Mouse (Mus musculus) large intestine, adult 2 months (tissue): ENCODE data around the gene Tom1l2. TPM values are rescaled to one million over a fixed set of nuclear protein-coding genes. Genes with fewer than 3 reads are reported as not detected.

Source experiments
- DNase-seq: peaks from one replicate; pipeline ENCODE4 v3.0.0-alpha.2; 2012; ENCODE audit warnings: low read depth, low spot score
- WGBS: fragments of 180-500 bp; shearing (Covaris S2); methylation state at CpG from one replicate; pipeline ENCODE4 v1.1.7; 2018; 5-methylcytosine and 5-hydroxymethylcytosine counted together
- polyA plus RNA-seq: library from polyadenylated mRNA; depleted of rRNA; stranded (reverse); fragments of >200 nt; gene quantifications from 2 replicates; pipeline ENCODE4 v1.2.3, GENCODE M21; 2012

The Tom1l2 gene
- polyA plus RNA-seq, 1 experiment: 41.5 TPM

DNA sequence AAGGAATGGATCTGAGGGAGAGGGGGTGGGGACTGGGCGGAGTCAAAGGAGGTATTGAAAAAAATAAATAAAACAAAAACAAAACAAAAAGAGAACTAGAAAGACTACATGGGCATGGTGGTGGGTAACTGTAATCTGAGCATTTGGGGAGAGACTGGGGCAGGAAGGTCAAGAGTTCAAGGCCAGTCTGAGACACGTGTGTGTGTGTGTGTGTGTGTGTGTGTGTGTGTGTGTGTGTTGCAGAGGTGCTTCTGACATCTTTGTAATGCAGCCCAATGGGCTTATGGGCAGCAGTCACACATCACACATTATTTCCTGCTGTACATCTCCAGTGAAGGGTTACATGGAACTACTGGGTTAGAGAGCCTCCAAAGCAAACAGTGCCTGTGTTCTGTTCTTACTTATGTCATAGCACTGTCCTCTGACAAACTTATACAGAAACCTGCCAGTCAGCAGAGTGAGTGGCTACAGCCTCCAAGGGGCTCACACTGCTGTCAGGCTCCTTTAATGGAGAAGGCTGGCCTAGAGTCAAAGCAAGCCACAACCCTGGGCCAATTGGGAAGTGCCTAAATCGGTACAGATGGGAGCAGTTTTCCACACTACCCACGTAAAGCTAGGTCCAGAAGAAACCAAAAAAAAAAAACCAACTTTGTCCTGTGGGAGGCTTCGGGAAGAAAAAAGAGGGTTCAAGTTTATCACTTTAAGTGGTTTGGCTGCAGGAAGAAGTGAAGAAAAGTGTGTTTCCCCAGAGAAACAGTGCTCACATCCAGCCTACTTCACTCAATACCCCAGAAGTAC, 104.8 kb downstream of the Tom1l2 start:
- DNase-seq: no peak

DNA sequence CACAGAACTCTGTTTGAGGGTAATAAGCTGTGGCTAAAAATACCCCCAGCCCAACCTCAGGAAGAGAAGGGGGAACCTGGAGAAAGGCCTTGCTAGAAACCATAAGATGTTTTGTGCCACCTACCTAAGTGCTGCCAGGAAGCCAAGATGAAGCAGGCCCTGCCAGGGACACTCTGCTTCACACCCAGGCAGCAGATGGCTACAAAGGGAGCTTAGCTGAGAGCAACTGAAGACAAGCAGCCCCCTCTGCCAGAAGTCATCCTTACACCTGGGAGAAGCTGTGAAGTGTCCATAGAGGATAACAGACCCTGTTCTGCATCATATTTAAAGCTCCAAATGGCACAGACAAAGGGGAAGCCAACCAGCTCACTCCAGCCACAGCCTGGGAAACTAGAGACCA, 106.6 kb downstream of the Tom1l2 start:
- DNase-seq: no peak

More for the DNA sequence above, 104.8 kb downstream of the Tom1l2 start:
- WGBS: 60% methylated on average over 5 of the region's 5 CpGs

DNA sequence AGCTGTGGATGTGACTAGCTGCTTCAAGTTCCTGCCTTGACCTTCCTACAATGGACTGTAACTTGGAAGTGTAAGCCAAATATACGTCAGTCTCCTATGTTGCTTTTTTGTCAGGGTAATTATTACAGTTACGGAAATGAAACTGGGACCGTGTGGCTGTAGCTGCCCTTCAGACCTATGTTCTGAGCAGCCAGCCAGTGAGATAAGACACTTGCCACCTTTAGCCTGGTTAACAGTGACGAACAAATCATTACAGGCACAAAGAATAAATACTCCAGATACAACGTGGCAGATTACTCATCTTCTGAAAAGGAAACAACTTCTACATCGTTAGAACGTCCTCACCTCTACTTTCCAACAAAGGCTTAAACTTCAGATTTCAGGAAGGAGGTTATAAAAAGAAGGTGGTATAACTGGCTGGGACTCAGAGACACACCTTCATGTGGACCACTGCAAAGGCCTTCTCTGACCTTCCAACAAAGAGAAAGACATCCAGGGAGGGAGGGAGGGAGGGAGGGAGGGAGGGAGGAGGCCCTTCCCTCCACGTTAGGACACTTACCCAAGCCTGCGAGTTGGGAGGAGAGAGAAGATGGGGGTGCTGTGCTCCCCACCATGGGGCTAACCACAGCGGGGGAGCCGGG, 108.1 kb downstream of the Tom1l2 start:
- no peak for DNase-seq
- 51% methylated on average over 11 of the region's 11 CpGs for WGBS

GRCm38 (mm10) chr11:60240509-60240908, 112.2 kb downstream of the Tom1l2 start:
- WGBS: 85% methylated on average over 4 of the region's 4 CpGs
- DNase-seq: no peak

DNA sequence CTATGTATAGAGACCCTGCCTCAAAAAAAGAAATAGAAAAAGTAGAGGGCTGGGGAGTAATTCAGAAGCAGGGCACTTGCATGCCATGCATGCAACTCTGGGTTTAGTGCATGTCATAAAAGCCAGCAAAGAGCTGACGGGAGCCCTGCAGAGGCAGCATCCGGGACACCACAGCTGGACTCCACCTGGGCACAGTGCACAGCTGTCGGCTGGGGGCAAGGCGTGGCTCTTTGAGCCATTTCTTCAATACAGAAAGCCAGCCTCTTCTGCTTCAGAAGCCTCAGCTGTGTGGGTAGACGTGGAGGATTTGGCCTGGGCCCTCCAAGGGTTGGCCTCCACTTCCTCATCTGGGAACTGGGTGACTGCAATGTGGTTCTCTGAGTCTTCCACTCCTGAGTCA, 117.4 kb downstream of the Tom1l2 start:
- WGBS: 46% methylated on average over 5 of the region's 5 CpGs
- no peak for DNase-seq

DNA sequence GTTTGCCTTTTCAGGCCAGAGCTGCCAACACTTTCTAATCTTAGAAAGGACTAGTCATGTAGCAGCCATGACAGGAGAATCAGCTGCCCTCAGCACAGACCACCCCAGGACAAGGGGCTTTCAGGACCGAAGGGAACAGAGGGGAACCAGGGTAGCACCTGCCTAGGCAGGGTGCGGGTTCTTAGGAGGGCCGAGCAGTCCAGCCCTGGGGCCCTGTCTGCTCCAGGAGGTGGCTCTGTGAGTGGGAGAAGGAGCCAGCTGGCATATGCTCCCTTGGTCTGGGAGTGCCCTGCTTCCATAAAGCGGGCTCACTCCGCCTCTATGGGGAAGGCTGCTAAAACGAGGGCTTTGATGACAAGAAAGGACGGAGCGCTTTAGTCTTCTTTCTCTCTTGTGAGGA, 119.5 kb downstream of the Tom1l2 start:
- no peak for DNase-seq
- 51% methylated on average over 8 of the region's 8 CpGs for WGBS

- DNase-seq: no peak
- WGBS: 89% methylated on average over 14 of the region's 14 CpGs
Observed at GRCm38 (mm10) chr11:60232441-60233058, 120.2 kb downstream of the Tom1l2 start.

DNA sequence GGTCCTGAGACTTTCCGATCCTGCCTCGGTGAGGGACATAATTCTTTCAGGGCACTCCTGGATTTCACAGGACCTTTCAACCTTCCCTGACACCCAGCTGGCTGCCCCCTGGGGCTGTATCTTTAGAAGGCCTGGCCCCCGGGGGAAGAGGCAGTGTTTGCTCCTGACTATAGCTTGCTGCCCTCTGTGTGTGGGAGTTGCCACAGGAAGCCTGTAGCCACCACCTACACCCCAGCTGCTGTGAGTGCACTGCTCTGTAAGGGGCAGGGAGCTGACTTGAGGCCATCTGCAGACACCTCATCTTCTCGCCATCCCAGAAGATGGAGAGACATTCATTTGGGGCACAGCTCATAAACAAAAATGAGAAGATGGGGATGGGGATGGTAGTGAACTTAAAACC, 120.8 kb downstream of the Tom1l2 start:
- WGBS: 76% methylated on average over 4 of the region's 4 CpGs
- no peak for DNase-seq

- WGBS: 92% methylated on average over 3 of the region's 3 CpGs
Observed at GRCm38 (mm10) chr11:60231326-60231725, 121.4 kb downstream of the Tom1l2 start.

DNA sequence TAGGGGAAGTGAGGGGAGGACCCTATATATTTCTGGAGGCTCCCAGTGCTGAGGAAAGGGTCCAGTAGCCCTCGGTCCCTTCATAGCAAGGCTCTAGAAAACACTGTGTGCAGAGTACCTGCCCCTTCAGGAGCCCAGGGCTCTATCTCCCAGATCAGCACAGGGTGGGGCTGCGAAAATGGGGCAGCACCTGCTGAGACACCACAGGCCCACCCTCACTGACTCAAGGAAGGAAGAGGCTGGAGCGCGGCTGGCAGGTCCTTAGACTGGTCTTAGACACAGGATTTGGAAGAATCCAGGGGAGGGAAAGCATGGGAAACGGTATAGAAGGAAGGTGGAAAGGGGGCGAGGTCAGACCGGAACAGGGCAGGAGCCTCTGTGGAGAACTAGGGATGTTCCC, 122.2 kb downstream of the Tom1l2 start:
- no peak for DNase-seq
- 90% methylated on average over 7 of the region's 7 CpGs for WGBS

More at GRCm38 (mm10) chr11:60231326-60231725, 121.4 kb downstream of the Tom1l2 start:
- DNase-seq: no peak

DNA sequence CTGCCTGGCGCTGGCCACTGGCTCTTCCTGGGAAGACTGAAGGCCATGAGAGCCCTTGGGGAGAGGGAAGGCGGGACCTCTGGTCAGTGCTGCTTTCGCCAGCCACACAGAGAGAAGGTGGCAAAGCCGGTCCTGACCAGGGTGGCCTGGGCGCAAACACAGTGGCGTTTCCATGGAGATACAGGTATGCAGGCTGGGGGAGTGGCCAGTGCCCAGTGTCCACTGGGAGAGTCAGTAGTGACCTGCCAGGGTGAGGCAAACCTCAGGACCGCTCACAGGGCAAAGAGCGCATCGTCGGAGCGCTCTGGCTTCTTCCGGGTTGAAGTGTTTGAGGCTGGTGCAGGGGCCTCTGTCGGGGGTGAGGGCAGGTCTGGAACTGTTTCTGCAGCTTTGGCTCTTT, 122.9 kb downstream of the Tom1l2 start:
- WGBS: 44% methylated on average over 13 of the region's 13 CpGs
- DNase-seq: no peak

DNA sequence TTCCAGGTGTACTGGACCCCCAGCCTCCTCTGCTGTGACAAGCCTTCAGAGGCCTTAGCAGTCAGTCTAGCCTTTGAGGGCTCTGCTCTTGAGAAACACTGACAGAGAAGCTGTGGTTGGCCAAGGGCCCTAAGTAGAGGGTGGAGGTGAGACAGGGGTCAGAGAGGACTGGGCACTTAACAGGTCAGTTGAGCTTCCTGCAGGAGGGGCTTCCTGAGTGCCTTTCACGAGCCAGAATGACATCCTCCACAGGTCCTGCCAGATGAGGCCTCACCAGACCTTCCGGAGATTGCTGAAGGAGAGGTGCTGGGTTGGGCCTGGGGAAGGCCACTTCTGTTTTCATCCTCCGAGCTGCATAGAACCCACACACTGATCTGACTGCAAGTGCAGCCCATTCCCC, 124.2 kb downstream of the Tom1l2 start:
- no peak for DNase-seq
- WGBS: 81% methylated on average over 3 of the region's 3 CpGs

GRCm38 (mm10) chr11:60225874-60226273, 126.8 kb downstream of the Tom1l2 start:
- DNase-seq: no peak
- 83% methylated on average over 1 of the region's 1 CpGs for WGBS

GRCm38 (mm10) chr11:60224676-60225075, 128.0 kb downstream of the Tom1l2 start:
- no peak for DNase-seq
- 62% methylated on average over 4 of the region's 4 CpGs for WGBS

DNA sequence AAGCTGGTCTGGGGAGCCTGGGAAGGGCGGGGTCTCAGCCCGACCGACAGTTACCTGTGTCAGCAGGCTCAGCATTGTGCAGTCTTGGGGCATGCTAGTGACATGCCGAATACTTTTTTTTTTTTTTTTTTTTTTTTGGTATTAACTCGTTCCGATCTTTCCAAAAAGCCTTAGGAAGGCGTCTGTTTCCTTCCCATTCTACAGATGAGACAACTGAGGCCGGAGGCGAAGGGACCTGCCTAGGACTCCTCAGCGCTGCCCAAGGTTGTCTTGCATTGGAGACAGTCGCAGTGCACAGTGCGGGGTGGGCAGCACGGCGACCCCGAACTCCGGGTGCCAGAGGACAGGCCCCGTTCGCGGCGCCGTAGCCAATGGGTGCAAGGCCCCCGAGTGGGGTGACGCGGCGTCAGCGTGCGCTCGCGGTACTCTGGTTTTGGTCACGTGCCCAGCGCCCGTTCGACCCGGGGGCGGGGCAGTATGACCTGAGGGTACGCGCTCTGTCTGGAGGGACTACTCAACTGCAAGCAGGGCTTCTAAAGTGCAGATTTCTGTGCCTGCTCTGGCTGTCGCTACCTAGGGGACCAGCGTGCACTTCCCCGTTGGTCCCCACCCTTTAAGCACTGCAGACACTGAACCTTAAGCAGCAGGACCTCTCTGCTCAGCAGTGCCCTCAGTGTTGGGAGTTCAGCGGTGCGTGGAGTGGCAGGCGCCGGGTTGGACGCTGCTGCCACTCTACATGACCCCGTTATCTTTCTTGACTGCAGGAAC, 130.1 kb downstream of the Tom1l2 start, which contains the start of gene Srebf1:
Gene Srebf1 (minus strand): TSS at position 113 of the 768 bp plus-strand sequence.
- 1% methylated on average over 46 of the region's 46 CpGs for WGBS
- DNase-seq: no peak

DNA sequence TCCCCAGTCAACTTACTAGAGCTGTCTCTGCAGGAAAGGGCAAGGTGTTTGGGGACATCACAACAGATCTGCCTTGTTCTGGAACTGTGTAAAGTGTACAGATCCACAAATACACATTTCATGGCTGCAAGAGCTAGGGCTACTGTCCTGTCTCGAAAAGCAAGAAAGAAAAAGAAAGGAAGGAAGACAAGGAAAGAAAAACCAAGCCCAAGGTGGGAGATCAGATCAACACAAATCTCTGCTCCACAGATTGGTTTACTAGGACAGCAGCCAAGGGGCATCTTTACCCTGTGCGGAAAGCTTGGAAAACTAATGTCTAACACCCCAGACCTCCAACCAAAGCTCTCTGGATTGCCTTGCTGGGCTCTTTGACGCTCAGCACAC, 130.6 kb downstream of the Tom1l2 start:
- WGBS: 42% methylated on average over 3 of the region's 3 CpGs
- DNase-seq: no peak

DNA sequence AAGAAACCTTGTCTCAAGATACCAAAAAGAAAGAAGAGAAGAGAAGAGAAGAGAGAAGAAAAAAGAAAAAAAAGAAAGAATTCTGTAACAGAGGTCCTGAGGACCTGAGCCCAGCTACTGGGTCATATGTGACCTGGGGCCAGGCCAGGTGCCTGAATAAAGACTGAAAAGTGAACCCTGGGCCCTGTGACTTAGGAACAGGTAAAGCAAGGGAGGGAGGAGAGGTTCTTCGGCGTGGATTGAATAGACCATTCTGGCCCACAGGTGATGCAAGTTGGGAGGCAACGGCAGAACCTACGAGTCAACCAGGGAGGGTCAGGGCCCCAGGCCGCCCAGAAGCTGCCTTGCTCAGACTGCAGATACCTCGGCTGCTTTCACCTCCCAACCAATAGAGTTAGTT, 131.3 kb downstream of the Tom1l2 start:
- WGBS: 93% methylated on average over 6 of the region's 6 CpGs
- DNase-seq: no peak

- DNase-seq: no peak
- WGBS: under 1% methylated on average over 46 of the region's 46 CpGs
Observed at GRCm38 (mm10) chr11:60220291-60220804, 132.4 kb downstream of the Tom1l2 start.

GRCm38 (mm10) chr11:60219609-60220008, 133.1 kb downstream of the Tom1l2 start:
- WGBS: 4% methylated on average over 8 of the region's 8 CpGs
- DNase-seq: no peak

DNA sequence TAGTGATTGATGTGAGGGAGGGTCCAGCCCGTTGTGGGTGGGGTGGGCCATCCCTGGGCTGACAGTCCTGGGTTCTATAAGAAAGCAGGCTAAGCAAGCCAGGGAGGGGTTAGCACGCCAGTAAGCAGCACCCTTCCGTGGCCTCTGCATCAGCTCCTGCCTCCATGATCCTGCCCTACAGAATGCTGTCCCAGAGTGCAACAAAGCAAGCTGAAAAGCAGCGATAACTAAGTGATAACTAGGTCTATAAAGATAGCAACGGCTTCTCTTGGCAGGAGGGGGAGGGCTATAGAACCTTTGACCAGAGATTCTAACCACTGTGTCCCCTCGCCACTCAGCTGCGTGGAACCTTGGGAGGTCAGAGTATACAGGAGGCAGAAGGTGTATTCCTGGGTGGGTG, 135.2 kb downstream of the Tom1l2 start:
- DNase-seq: no peak

More for the DNA sequence above, 135.2 kb downstream of the Tom1l2 start:
- WGBS: 51% methylated on average over 7 of the region's 7 CpGs
